Mouse (Mus musculus) adipocyte (in vitro differentiated cells): ENCODE measurements at regions not wholly inside any gene's neighbourhood (a gene's known extent, or its start where the extent isn't known, plus 50 kb on each side); places are given as distances from the start of the nearest gene placed in this dataset.

Experiments
- DNase-seq: peaks from one replicate; pipeline ENCODE4 v3.0.0-alpha.2; 2016; ENCODE audit warnings: low spot score

GRCm38 (mm10) chr3:99447361-99447760 lies 207.2 kb downstream of the Tbx15 start:
- no peak for DNase-seq

DNA sequence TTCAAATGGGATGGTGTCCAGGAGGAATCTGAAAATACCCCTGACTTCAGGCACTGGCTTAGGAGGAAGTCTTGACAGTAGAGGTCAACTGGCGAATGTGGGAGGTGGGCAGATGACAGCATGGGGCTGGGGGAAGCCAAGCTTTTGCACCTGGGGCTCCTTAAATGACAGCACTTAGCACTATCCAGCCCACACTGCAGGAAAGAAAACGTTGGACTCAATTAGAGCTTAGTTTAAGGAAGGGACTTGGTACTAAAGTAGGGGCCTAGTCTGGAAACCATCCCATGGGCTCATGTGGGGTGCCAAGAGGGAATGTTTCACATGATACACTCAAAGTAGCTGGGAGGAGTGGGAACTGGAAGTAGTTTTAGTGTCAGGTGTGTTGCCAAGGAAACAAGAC lies 207.6 kb downstream of the Tbx15 start:
- DNase-seq, result no peak

- peak; percentile 83 for DNase-seq
Measured at GRCm38 (mm10) chr3:99459036-99459863, 219.1 kb downstream of the Tbx15 start.

DNA sequence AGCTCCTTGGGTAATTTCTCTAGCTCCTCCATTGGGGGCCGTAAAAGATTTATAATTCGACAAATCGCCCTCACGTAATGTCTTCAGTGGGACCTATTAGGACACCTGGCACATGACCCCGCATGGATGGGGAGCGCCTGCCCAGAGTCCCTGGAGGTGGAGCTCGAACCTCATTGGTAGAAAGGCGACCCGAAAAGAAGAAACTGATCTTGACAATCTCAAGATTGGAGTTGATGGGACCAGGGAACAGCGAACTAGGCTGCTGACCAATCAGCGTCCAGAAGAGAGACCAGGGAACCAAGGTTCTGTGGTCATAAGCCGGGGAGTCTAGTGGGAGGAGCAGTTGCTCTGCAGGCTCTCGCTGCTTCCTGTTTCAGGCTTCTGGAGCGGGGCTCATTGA lies 259.8 kb downstream of the Tbx15 start:
- DNase-seq, result no peak

GRCm38 (mm10) chr3:99504772-99505171 lies 264.6 kb downstream of the Tbx15 start:
- no peak for DNase-seq

DNA sequence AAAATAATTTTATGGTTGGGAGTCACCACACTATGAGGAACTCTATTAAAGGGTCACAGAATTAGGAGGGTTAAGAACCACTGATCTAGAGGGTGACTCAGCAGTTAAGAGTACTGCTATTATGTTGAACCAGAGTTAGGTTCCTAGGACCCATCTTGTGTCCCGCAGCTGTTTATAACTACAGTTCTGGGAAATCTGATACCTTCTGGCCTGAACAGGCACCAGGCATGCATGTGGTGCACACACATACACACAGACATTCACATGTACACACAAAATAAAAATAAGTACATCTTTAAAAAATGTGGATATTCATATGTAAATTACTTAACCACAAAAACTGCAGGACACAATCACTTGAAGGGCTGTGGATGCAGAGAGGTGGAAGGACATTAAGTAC lies 272.1 kb downstream of the Tbx15 start:
- DNase-seq, result no peak

GRCm38 (mm10) chr3:99512933-99513332 lies 272.8 kb downstream of the Tbx15 start:
- DNase-seq, result no peak

GRCm38 (mm10) chr3:99515751-99516150 lies 275.6 kb downstream of the Tbx15 start:
- DNase-seq, result no peak

DNA sequence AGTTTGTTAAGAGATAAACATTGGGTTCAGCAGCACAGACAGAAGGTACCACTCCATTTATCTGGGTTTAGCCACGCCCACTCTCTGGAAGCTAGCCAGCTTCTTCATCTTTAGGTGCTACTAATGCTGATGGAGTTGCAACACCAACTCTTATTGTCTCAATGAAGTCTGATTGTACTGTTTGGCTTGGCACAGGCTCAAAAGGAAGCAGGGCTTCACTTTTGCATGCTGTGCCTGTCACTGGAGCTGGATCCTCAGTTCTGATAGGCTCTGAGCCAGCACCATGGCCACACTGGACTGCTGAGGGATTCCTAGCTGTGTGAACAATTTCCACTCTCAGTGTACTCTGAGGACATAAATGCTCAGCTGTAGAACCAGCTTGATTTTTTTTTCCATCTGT lies 320.7 kb downstream of the Tbx15 start:
- DNase-seq, result no peak

GRCm38 (mm10) chr3:99573335-99573976 lies 311.8 kb upstream of the Spag17 start:
- DNase-seq, result no peak

- DNase-seq, result no peak
Measured at GRCm38 (mm10) chr3:99573977-99574373, 311.2 kb upstream of the Spag17 start.

DNA sequence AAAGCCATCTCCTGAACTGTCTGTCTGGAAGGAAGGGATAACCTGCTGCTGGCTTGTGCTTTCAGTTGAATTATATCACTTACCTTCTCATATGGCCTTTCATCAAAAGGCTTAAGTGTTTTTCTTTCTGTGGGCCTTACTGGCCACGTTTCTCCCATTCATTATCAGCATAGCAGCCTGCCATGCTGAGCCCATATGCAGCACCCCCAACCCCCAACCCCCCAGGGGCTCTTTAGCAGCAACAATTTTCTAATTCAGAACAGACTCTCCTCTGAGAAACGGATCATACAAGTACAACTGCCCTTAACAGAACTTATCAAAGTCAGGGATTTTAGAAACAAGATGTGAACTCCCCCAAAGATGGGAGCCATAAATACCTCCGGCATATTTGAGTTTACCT lies 282.5 kb upstream of the Spag17 start:
- no peak for DNase-seq

DNA sequence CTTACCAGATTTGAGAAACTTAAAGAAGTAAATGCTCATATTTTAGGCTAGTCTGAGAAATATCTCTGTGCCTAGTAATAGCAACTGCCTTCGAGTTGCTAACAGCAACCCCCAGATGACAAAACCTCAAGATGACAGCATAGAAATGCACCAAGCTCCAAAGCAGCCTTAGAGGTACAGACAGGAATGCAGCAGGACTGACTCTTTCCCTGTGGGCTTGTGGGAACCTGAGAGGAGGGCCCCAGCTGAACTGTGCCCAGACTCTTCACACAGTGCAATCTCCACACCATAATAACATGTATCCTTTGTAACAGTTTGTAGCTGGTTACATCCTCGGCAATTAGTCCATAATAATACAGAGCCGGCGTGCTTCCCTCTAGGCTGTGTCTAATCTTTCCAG lies 252.9 kb upstream of the Spag17 start:
- DNase-seq, result no peak

DNA sequence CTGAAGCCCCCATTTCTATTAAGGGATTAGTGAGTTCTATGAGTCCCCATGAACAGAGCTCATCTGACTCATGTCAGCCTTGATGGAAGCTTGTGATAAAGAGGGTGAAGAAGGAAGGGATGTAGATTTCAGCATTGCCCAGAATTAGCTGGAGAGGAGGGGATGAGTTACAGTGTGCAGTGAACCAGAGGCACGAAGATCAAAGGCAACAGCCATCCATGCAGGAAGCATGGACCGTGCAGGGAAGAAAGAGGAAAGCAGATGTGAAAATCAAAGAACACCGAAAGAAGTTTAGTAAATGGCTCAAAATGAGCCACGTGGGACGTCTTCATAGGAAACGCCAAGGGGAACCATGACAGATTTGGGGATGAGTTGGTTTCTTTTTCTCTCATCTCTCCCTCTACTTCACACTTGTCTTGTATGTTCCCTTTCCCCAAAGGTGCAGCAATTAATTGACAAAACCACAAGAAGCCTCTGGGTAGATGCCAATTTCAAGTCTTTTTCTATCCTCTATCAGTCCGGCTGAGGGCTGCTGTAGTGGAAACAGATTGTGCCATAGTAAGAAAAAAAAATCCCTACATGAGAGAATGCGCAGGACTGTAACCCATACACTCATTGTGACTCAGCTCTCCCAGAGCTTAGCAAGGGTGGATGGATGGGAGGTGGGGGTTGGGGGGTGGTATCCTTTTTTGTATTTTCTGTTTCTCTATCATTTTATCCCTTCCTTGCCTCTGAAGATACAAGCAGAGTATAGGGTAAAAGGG lies 243.7 kb upstream of the Spag17 start:
- no peak for DNase-seq

DNA sequence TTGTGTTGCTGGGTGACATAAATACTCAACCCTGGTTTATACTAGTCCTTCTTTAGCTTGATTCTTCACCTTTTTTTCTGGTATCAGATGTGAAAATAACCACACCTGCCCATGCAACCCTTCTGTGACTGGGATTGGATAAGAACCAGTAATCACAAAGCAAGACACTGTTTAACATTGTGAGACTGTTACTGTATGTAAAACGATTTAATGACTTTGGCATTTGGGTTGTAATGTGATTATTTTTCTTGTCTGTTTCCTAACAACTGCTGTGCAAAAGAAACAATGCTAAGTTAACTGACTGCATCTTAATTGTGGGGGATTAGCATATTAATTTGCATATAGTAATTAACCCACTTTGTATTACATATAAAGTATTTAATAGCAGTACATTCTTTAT lies 240.3 kb upstream of the Spag17 start:
- no peak for DNase-seq

- no peak for DNase-seq
Measured at GRCm38 (mm10) chr3:99645318-99645717, 239.9 kb upstream of the Spag17 start.

- DNase-seq, result no peak
Measured at GRCm38 (mm10) chr3:99657617-99658016, 227.6 kb upstream of the Spag17 start.

- DNase-seq, result no peak
Measured at GRCm38 (mm10) chr3:99663783-99664182, 221.4 kb upstream of the Spag17 start.

DNA sequence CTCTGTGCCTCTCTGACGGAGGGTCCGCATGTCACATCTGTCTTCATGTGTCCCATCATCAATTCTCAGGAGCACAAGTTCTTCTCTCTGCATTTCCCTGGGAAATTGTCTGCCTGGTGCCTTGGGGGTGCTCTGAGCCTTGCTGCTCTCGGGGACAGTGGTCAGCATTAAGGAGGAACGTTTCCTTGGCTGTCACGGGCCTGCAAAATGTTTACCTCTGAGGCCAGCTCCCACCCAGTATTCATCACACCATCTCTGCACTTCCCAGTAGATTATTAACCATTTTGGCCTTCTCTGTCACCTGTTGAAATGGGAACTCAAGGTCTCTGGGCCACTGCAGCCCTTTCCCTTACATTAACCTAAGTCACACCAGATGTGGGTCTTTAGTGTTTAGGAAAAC lies 219.8 kb upstream of the Spag17 start:
- DNase-seq, result no peak

- DNase-seq, result no peak
Measured at GRCm38 (mm10) chr3:99665902-99666768, 219.1 kb upstream of the Spag17 start.

GRCm38 (mm10) chr3:99674145-99674544 lies 211.1 kb upstream of the Spag17 start:
- DNase-seq, result no peak

DNA sequence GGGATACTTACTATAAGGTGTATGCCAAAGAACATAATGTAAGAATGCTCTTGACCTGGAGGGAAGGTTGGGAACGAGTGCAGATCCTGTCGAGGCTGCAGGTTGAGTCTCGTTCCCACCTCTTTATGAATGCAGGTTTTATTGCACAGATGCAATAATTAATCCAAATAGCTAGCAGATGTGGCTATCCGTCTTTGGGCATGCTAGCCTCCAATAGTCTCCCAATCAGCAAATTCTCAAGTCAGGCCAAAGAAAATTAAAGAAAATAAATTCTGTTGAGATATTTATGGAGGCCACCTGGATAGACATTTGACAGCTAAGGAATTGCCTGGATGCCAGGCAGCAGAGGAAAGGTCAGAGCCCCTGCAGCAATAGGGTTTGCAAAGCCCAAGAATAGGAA lies 175.7 kb upstream of the Spag17 start:
- no peak for DNase-seq
